Mouse (Mus musculus) right cerebral cortex, postnatal 10 days (tissue): ENCODE data around the gene Adamts4.
"Not testable (repeated sequence)": the region's sequence is repeated elsewhere in the genome, so short reads cannot be mapped to it uniquely, and the experiment has no call there.

Experiments
- DNase-seq, 2 experiments: peaks; one replicate each; pipeline ENCODE4 v3.0.0; 2021; ENCODE audit warnings: low spot score in 2 of 2

Gene Adamts4

GRCm38 (mm10) chr1:171231844-171232243 is 18.4 kb upstream of the Adamts4 start:
- no peak for DNase-seq

GRCm38 (mm10) chr1:171232348-171232747 is 17.9 kb upstream of the Adamts4 start:
- DNase-seq = no peak

- DNase-seq = no peak
Observed at GRCm38 (mm10) chr1:171232800-171233730, 17.2 kb upstream of the Adamts4 start.

- peak in 1 of 2 experiments; percentile 56 for DNase-seq
Observed at GRCm38 (mm10) chr1:171234126-171234525, 16.1 kb upstream of the Adamts4 start, which contains the start of gene Fcer1g. Gene Fcer1g (minus strand): TSS chr1:171234365.

- no peak for DNase-seq
Observed at GRCm38 (mm10) chr1:171234538-171234937, 15.7 kb upstream of the Adamts4 start.

GRCm38 (mm10) chr1:171235791-171236190 is 14.4 kb upstream of the Adamts4 start:
- no peak for DNase-seq

- no peak for DNase-seq
Observed at GRCm38 (mm10) chr1:171237438-171237837, 12.8 kb upstream of the Adamts4 start.

- no peak for DNase-seq
Observed at GRCm38 (mm10) chr1:171238463-171238862, 11.8 kb upstream of the Adamts4 start.

GRCm38 (mm10) chr1:171239992-171240744 is 10.1 kb upstream of the Adamts4 start:
- no peak for DNase-seq

- no peak for DNase-seq
Observed at GRCm38 (mm10) chr1:171240911-171241310, 9.3 kb upstream of the Adamts4 start.

GRCm38 (mm10) chr1:171241952-171242351 is 8.3 kb upstream of the Adamts4 start:
- DNase-seq = not testable (repeated sequence)

GRCm38 (mm10) chr1:171245353-171245752 is 4.9 kb upstream of the Adamts4 start:
- DNase-seq = no peak

- DNase-seq = peak; percentile 98 to 99
Observed at GRCm38 (mm10) chr1:171246709-171247452, 3.3 kb upstream of the Adamts4 start.

- DNase-seq = no peak
Observed at GRCm38 (mm10) chr1:171247453-171247841, 2.8 kb upstream of the Adamts4 start.

- DNase-seq = no peak
Observed at GRCm38 (mm10) chr1:171247916-171248315, 2.3 kb upstream of the Adamts4 start.

GRCm38 (mm10) chr1:171248386-171249226 is 1.6 kb upstream of the Adamts4 start:
- no peak for DNase-seq

- peak in 1 of 2 experiments; percentile 57 for DNase-seq
Observed at GRCm38 (mm10) chr1:171250680-171251593, 716 bp downstream of the Adamts4 start, which contains the start of gene Ndufs2. Gene Ndufs2 (minus strand): TSS chr1:171251388.

- no peak for DNase-seq
Observed at GRCm38 (mm10) chr1:171251594-171252324, 1.5 kb downstream of the Adamts4 start.

GRCm38 (mm10) chr1:171252415-171252814 is 2.2 kb downstream of the Adamts4 start:
- DNase-seq = no peak
